ENCODE assay signal across 7 mouse cellular contexts in genomic region chr15:100754805-100755497, GRCm38 (mm10). TPM values are rescaled to one million over a fixed set of nuclear protein-coding genes. Genes with fewer than 3 reads are reported as not detected.
A peak's percentile ranks its signal among the peaks of the same experiment; 100 is the strongest.
DNase-seq lines count a peak whose midpoint lies in the region; ATAC-seq and TF ChIP-seq lines count a peak whose summit lies in the region.

No protein-coding gene starts in this region.

- DNase-seq in 3T3-L1 (ENCODE audit: low read depth, low spot score): peak; percentile 85
- peak; percentile 90 for DNase-seq in CD4-positive helper T cell, adult 2 months (ENCODE audit: low read depth, low spot score)
- peak; percentile 42 for DNase-seq in embryonic facial prominence, embryonic 10.5 days (ENCODE audit: low spot score)
- DNase-seq in lung, adult 2 months: no peak
- DNase-seq in spleen, adult 12 weeks (ENCODE audit: low spot score): peak; percentile 37
- no peak for DNase-seq in gastrocnemius, postnatal 25 days

- WGBS in embryonic facial prominence, embryonic 10.5 days: 16% methylated on average over 11 of the region's 11 CpGs
- WGBS in hindbrain, embryonic 16.5 days: 14% methylated on average over 11 of the region's 11 CpGs
- whole genome bisulfite sequencing in lung, adult 2 months: 4% methylated on average over 11 of the region's 11 CpGs

- TF ChIP-seq CTCF in lung, adult 2 months (IDR thresholded peaks at IDR 0.05; ENCODE audit: insufficient read depth, low read length): peak; percentile 45; the same call in 1 of the 2 replicates

- peaks cover 25% of the 10 kb centered on the region for H3K4me1 ChIP-seq in embryonic facial prominence, embryonic 10.5 days
- peaks cover 7% of the 10 kb centered on the region for H3K4me1 ChIP-seq in hindbrain, embryonic 16.5 days (ENCODE audit: control insufficient read depth, insufficient read depth, low read depth, low read length)
- no peaks in the 10 kb centered on the region; the same call in 1 of the 2 replicates for H3K4me1 ChIP-seq in lung, adult 2 months (ENCODE audit: control insufficient read depth, insufficient read depth, low read length)

- TF ChIP-seq POLR2A in lung, adult 2 months (IDR thresholded peaks at IDR 0.05; ENCODE audit: borderline replicate concordance, extremely low read depth, low read depth, low read length): no peak

- no peak overlapping the region for H3K27ac ChIP-seq in embryonic facial prominence, embryonic 10.5 days (replicated peaks)
- no peak overlapping the region for H3K27ac ChIP-seq in hindbrain, embryonic 16.5 days (ENCODE audit: low read depth, low read length)

- peak overlapping the region; percentile 31 for H3K4me3 ChIP-seq in embryonic facial prominence, embryonic 10.5 days
- no peak overlapping the region for H3K4me3 ChIP-seq in hindbrain, embryonic 16.5 days (ENCODE audit: low read length)
- no peak overlapping the region for H3K4me3 ChIP-seq in lung, adult 2 months (replicated peaks; ENCODE audit: extremely low read depth, low read depth, low read length)

- no peak for ATAC-seq in hindbrain, embryonic 16.5 days

- H3K9me3 ChIP-seq in embryonic facial prominence, embryonic 10.5 days: no peaks in the 10 kb centered on the region
- no peaks in the 10 kb centered on the region for H3K9me3 ChIP-seq in hindbrain, embryonic 16.5 days (ENCODE audit: control insufficient read depth, low read length)

- H3K9ac ChIP-seq in hindbrain, embryonic 16.5 days (ENCODE audit: low read depth, low read length): no peak overlapping the region; the same call in 1 of the 2 replicates

- H3K36me3 ChIP-seq in embryonic facial prominence, embryonic 10.5 days (replicated peaks): no peaks in the 10 kb centered on the region
- H3K36me3 ChIP-seq in hindbrain, embryonic 16.5 days (ENCODE audit: control insufficient read depth, insufficient read depth, low read length): no peaks in the 10 kb centered on the region

- H3K27me3 ChIP-seq in embryonic facial prominence, embryonic 10.5 days (replicated peaks; ENCODE audit: low read depth, poor library complexity, severe bottlenecking): peaks cover 3% of the 10 kb centered on the region; the same call in 1 of the 2 replicates
- H3K27me3 ChIP-seq in hindbrain, embryonic 16.5 days (replicated peaks; ENCODE audit: control insufficient read depth, insufficient read depth, low read length): no peaks in the 10 kb centered on the region

- peak overlapping the region; percentile 32 for H3K4me2 ChIP-seq in hindbrain, embryonic 16.5 days (ENCODE audit: low read length)

RNA-seq across cellular contexts. Expression of gene Slc4a8, which starts 6.6 kb away (rescaled TPM):
- 9.0 and 10.2 TPM in 2 replicates for polyA plus RNA-seq in embryonic facial prominence, embryonic 10.5 days (2016; fragmentation: Nextera tagmentation; extraction: Ambion mirVana)
- polyA plus RNA-seq in hindbrain, embryonic 16.5 days (2015; fragmentation: Nextera tagmentation; extraction: Ambion mirVana): 24.7 and 27.9 TPM in 2 replicates
- polyA plus RNA-seq in lung, adult 2 months (2012; rRNA removed): 4.3 and 4.4 TPM in 2 replicates
- 1 to 10 TPM; 1.6 to 1.7 TPM for total RNA-seq in gastrocnemius, postnatal 25 days (2021)

RNA-seq across cellular contexts. Expression of gene Galnt6, which starts 25.8 kb away (rescaled TPM):
- polyA plus RNA-seq in embryonic facial prominence, embryonic 10.5 days (2016; fragmentation: Nextera tagmentation; extraction: Ambion mirVana): 0.05 and 0.16 TPM in 2 replicates
- polyA plus RNA-seq in hindbrain, embryonic 16.5 days (2015; fragmentation: Nextera tagmentation; extraction: Ambion mirVana): 0.17 and 0.30 TPM in 2 replicates
- 3.8 and 4.0 TPM in 2 replicates for polyA plus RNA-seq in lung, adult 2 months (2012; rRNA removed)
- under 1 TPM; 0.08 to 0.13 TPM for total RNA-seq in gastrocnemius, postnatal 25 days (2021)

Comparison
In these comparisons a context has a peak if more than half of its experiments do, and no peak if none do; other contexts are left out.
1. DNase-seq: peak in 3T3-L1 (single experiment), CD4-positive helper T cell, adult 2 months (single experiment), embryonic facial prominence, embryonic 10.5 days (single experiment) and spleen, adult 12 weeks (single experiment); none in lung, adult 2 months (single experiment) and gastrocnemius, postnatal 25 days (single experiment).